Mouse (Mus musculus): ENCODE results near the gene Arhgap31. TPM values are rescaled to one million over a fixed set of nuclear protein-coding genes. Genes with fewer than 3 reads are reported as not detected.

The Arhgap31 gene
- total and polyA plus RNA-seq, 3 experiments = 0.01 to 0.04 TPM; not detected in 1

GRCm38 (mm10) chr16:38549479-38550396, 163.3 kb downstream of the Arhgap31 start, which contains the start of gene Poglut1:
Gene Poglut1, minus strand, starts transcription at chr16:38550258.
- peak; percentile 85 for DNase-seq (ENCODE audit: low read depth, low spot score)
- Histone ChIP-seq H3K4me1 (ENCODE audit: control insufficient read depth in 1 of 2, insufficient read depth in 2 of 2, low read length in 2 of 2) (peaks cover 2 to 7% of the 10 kb centered on the region in 2 experiments; a peak in 3 of 4 replicates), H3K4me3 (ENCODE audit: control insufficient read depth in 1 of 2, insufficient read depth in 1 of 2, low read depth in 2 of 2, low read length in 2 of 2) (peak within 1 kb of the TSS; percentile 73 to 76), H3K9ac (ENCODE audit: control insufficient read depth, low read depth, low read length, poor library complexity, severe bottlenecking) (peak within 1 kb of the TSS; percentile 58), H3K36me3 (ENCODE audit: control insufficient read depth in 1 of 2, insufficient read depth in 2 of 2, low read length in 2 of 2) (peaks cover 2 to 12% of the 10 kb centered on the region in 2 experiments; a peak in 3 of 4 replicates), H3K79me2 (ENCODE audit: control insufficient read depth, insufficient read depth, low read length, poor library complexity) (peaks cover 6% of the 10 kb centered on the region; the same call in 1 of the 2 replicates), H3K27me3 (ENCODE audit: control insufficient read depth in 1 of 2, insufficient read depth in 2 of 2, low read length in 2 of 2) (peaks cover 0 to 11% of the 10 kb centered on the region in 2 experiments; a peak in 2 of 4 replicates), H3K9me3 (replicated peaks; ENCODE audit: insufficient read depth, low read length) (no peaks in the 10 kb centered on the region), H3K27ac (ENCODE audit: control insufficient read depth, low read depth, low read length) (peak within 1 kb of the TSS; percentile 33; the same call in 1 of the 2 replicates)
- TF ChIP-seq TBP (IDR thresholded peaks at IDR 0.05; ENCODE audit: low read depth, low read length) (peak; percentile 77), MEF2A (IDR thresholded peaks at IDR 0.05; ENCODE audit: extremely low read depth, insufficient replicate concordance, low read depth, low read length, poor library complexity, severe bottlenecking) (no peak), POLR2AphosphoS2 (IDR thresholded peaks at IDR 0.05; ENCODE audit: low read length) (peak; percentile 20; the same call in 1 of the 2 replicates), BHLHE40 (IDR thresholded peaks at IDR 0.05; ENCODE audit: borderline replicate concordance, low read depth, low read length) (peak; percentile 92), SMC3 (IDR thresholded peaks at IDR 0.05; ENCODE audit: low read depth, low read length) (no peak), KAT2A (conservative IDR thresholded peaks at IDR 0.05; ENCODE audit: low read depth, low read length) (peak; percentile 61; the same call in 1 of the 2 replicates), ZNF384 (IDR thresholded peaks at IDR 0.05; ENCODE audit: low read depth, low read length) (no peak), MAX (IDR thresholded peaks at IDR 0.05; ENCODE audit: low read length) (peak; percentile 94), ZMIZ1 (IDR thresholded peaks at IDR 0.05; ENCODE audit: low read depth, low read length) (peak; percentile 82), MAFK (IDR thresholded peaks at IDR 0.05; ENCODE audit: borderline replicate concordance, low read depth, low read length) (no peak), MAZ (IDR thresholded peaks at IDR 0.05; ENCODE audit: low read depth, low read length) (peak; percentile 69; the same call in 1 of the 2 replicates), E2F4 (IDR thresholded peaks at IDR 0.05; ENCODE audit: borderline replicate concordance, low read depth, low read length) (no peak), ZKSCAN1 (IDR thresholded peaks at IDR 0.05; ENCODE audit: low read depth, low read length) (no peak), USF1 (IDR thresholded peaks at IDR 0.05; ENCODE audit: low read depth, low read length) (peak; percentile 94), GATA1 (IDR thresholded peaks at IDR 0.05; ENCODE audit: low read depth, low read length) (no peak), CHD1 (IDR thresholded peaks at IDR 0.05; ENCODE audit: low read depth, low read length) (peak; percentile 90; the same call in 1 of the 2 replicates), MXI1 (IDR thresholded peaks at IDR 0.05; ENCODE audit: low read depth, low read length) (peak; percentile 90), HCFC1 (IDR thresholded peaks at IDR 0.05; ENCODE audit: low read depth, low read length) (peak; percentile 93), GABPA (IDR thresholded peaks at IDR 0.05; ENCODE audit: low read depth, low read length) (peak; percentile 56; the same call in 1 of the 2 replicates), USF2 (IDR thresholded peaks at IDR 0.05; ENCODE audit: borderline replicate concordance in 1 of 2, insufficient read depth in 1 of 2, low read depth in 1 of 2, low read length in 2 of 2) (peak in 1 of 2 experiments; percentile 67; a peak in 1 of 4 replicates), CHD2 (IDR thresholded peaks at IDR 0.05; ENCODE audit: low read length) (no peak), MYB (IDR thresholded peaks at IDR 0.05; ENCODE audit: low read depth, low read length) (no peak), SIN3A (IDR thresholded peaks at IDR 0.05; ENCODE audit: low read length) (peak; percentile 75), CTCF (IDR thresholded peaks at IDR 0.05 in 2 of 3, conservative IDR thresholded peaks at IDR 0.05 in 1 of 3; ENCODE audit: control insufficient read depth in 1 of 3, insufficient read depth in 1 of 3, low read depth in 2 of 3, low read length in 3 of 3, poor library complexity in 1 of 3, severe bottlenecking in 1 of 3) (no peak), MYC (IDR thresholded peaks at IDR 0.05; ENCODE audit: low read depth, low read length) (peak; percentile 92), ZC3H11A (IDR thresholded peaks at IDR 0.05; ENCODE audit: low read depth, low read length) (no peak), ETS1 (IDR thresholded peaks at IDR 0.05; ENCODE audit: low read depth, low read length) (0 out of 2 replicates have a peak, but pooled peaks have one; percentile 16), TCF12 (IDR thresholded peaks at IDR 0.05; ENCODE audit: low read depth, low read length) (peak; percentile 68), POLR2AphosphoS5 (IDR thresholded peaks at IDR 0.05; ENCODE audit: borderline replicate concordance, low read depth, low read length) (no peak), ELF1 (IDR thresholded peaks at IDR 0.05; ENCODE audit: low read depth, low read length) (peak; percentile 65; the same call in 1 of the 2 replicates), POLR2A (IDR thresholded peaks at IDR 0.05; ENCODE audit: control insufficient read depth in 1 of 2, insufficient read depth in 1 of 2, low read depth in 1 of 2, low read length in 2 of 2, poor library complexity in 1 of 2) (peak; percentile 82 to 87), RAD21 (IDR thresholded peaks at IDR 0.05; ENCODE audit: low read depth, low read length) (no peak), JUND (IDR thresholded peaks at IDR 0.05; ENCODE audit: low read depth, low read length) (no peak), NRF1 (IDR thresholded peaks at IDR 0.05; ENCODE audit: insufficient read depth, low read depth, low read length, poor library complexity, severe bottlenecking) (peak; percentile 53; the same call in 1 of the 2 replicates)
